Mouse (Mus musculus): ENCODE data around the gene Egfr. TPM values are rescaled to one million over a fixed set of nuclear protein-coding genes. Genes with fewer than 3 reads are reported as not detected.

Egfr gene
- total and polyA plus RNA-seq, 3 experiments: 0.26 TPM; not detected in 2

- no peaks in the 10 kb centered on the region for H3K79me2 ChIP-seq (replicated peaks; ENCODE audit: control insufficient read depth, extremely low read depth, insufficient read depth, poor library complexity, severe bottlenecking)
- no peak overlapping the region for H3K9ac ChIP-seq (ENCODE audit: insufficient read depth, low read depth)
- H3K9me3 ChIP-seq (replicated peaks; ENCODE audit: low read length): no peaks in the 10 kb centered on the region
- no peak for DNase-seq (ENCODE audit: extremely low read depth)
- no peak overlapping the region for H3K4me2 ChIP-seq (ENCODE audit: insufficient read depth, low read depth, poor library complexity, severe bottlenecking)
- H3K4me3 ChIP-seq (replicated peaks in 1 of 3; ENCODE audit: low read depth in 2 of 3, low read length in 2 of 3, poor library complexity in 1 of 3): no peak overlapping the region
- no peaks in the 10 kb centered on the region for H3K27me3 ChIP-seq (replicated peaks)
- dilution Hi-C loops (cut with MboI; ENCODE audit: extremely low pct_ligation_motif_present, extremely low pct_unique_long_range_greater_than_20kb, low sequenced_read_pairs): no loop called here
- H3K36me3 ChIP-seq (replicated peaks in 1 of 2; ENCODE audit: control insufficient read depth in 1 of 2, insufficient read depth in 1 of 2, low read length in 1 of 2): no peaks in the 10 kb centered on the region
- in situ Hi-C loops (cut with MboI; ENCODE audit: low pct_ligation_motif_present, low pct_unique_long_range_greater_than_20kb, low sequenced_read_pairs): no loop called here
- peaks cover 0 to 3% of the 10 kb centered on the region in 2 experiments; a peak in 1 of 4 replicates for H3K4me1 ChIP-seq (ENCODE audit: control insufficient read depth in 1 of 2, insufficient read depth in 2 of 2)
- H3K27ac ChIP-seq (ENCODE audit: insufficient read depth, low read depth): no peak overlapping the region
- TF ChIP-seq BHLHE40 (IDR thresholded peaks at IDR 0.05; ENCODE audit: low read depth, low read length) (no peak), MEF2A (IDR thresholded peaks at IDR 0.05; ENCODE audit: borderline replicate concordance, low read depth, low read length) (no peak), ZNF384 (IDR thresholded peaks at IDR 0.05; ENCODE audit: low read depth, low read length) (no peak), USF1 (IDR thresholded peaks at IDR 0.05; ENCODE audit: low read depth, low read length) (no peak), JUND (conservative IDR thresholded peaks at IDR 0.05; ENCODE audit: low read depth, low read length) (no peak), RAD21 (IDR thresholded peaks at IDR 0.05; ENCODE audit: low read depth, low read length) (no peak), HCFC1 (IDR thresholded peaks at IDR 0.05; ENCODE audit: low read depth, low read length) (no peak), ZC3H11A (IDR thresholded peaks at IDR 0.05; ENCODE audit: low read depth, low read length) (no peak), KAT2A (IDR thresholded peaks at IDR 0.05; ENCODE audit: insufficient replicate concordance, low read length) (no peak), TCF12 (IDR thresholded peaks at IDR 0.05; ENCODE audit: low read depth, low read length) (no peak)
Measured at GRCm38 (mm10) chr11:16831974-16832464, 80.0 kb downstream of the Egfr start.

- H3K36me3 ChIP-seq (replicated peaks in 1 of 2; ENCODE audit: control insufficient read depth in 1 of 2, insufficient read depth in 1 of 2, low read length in 1 of 2): no peaks in the 10 kb centered on the region
- no peak overlapping the region for H3K4me2 ChIP-seq (ENCODE audit: insufficient read depth, low read depth, poor library complexity, severe bottlenecking)
- no peak overlapping the region for H3K27ac ChIP-seq (ENCODE audit: insufficient read depth, low read depth)
- dilution Hi-C loops (cut with MboI; ENCODE audit: extremely low pct_ligation_motif_present, extremely low pct_unique_long_range_greater_than_20kb, low sequenced_read_pairs) (no loop called here), in situ Hi-C loops (cut with MboI; ENCODE audit: low pct_ligation_motif_present, low pct_unique_long_range_greater_than_20kb, low sequenced_read_pairs) (no loop called here)
- no peak for TF ChIP-seq POLR2A (IDR thresholded peaks at IDR 0.05; ENCODE audit: low read depth, low read length)
- TF ChIP-seq RAD21 (IDR thresholded peaks at IDR 0.05; ENCODE audit: low read depth, low read length): no peak
- 0 out of 2 replicates have a peak, but pooled peaks have one; percentile 7 for TF ChIP-seq BHLHE40 (IDR thresholded peaks at IDR 0.05; ENCODE audit: low read depth, low read length)
- TF ChIP-seq PAX5 (IDR thresholded peaks at IDR 0.05; ENCODE audit: low read length): no peak
- no peak for TF ChIP-seq NELFE (IDR thresholded peaks at IDR 0.05; ENCODE audit: low read depth, low read length)
- H3K27me3 ChIP-seq (replicated peaks): no peaks in the 10 kb centered on the region
- no peak overlapping the region for H3K9ac ChIP-seq (ENCODE audit: insufficient read depth, low read depth)
- no peak overlapping the region for H3K4me3 ChIP-seq (replicated peaks in 1 of 3; ENCODE audit: low read depth in 2 of 3, low read length in 2 of 3, poor library complexity in 1 of 3)
- H3K79me2 ChIP-seq (replicated peaks; ENCODE audit: control insufficient read depth, extremely low read depth, insufficient read depth, poor library complexity, severe bottlenecking): no peaks in the 10 kb centered on the region
- peaks cover 3 to 16% of the 10 kb centered on the region in 2 experiments; a peak in 3 of 4 replicates for H3K4me1 ChIP-seq (ENCODE audit: control insufficient read depth in 1 of 2, insufficient read depth in 2 of 2)
- DNase-seq (ENCODE audit: extremely low read depth): peak; percentile 52
- no peaks in the 10 kb centered on the region for H3K9me3 ChIP-seq (replicated peaks; ENCODE audit: low read length)
Measured at GRCm38 (mm10) chr11:16838772-16839171, 86.8 kb downstream of the Egfr start.

- peaks cover 3 to 16% of the 10 kb centered on the region in 2 experiments; a peak in 3 of 4 replicates for H3K4me1 ChIP-seq (ENCODE audit: control insufficient read depth in 1 of 2, insufficient read depth in 2 of 2)
- no peaks in the 10 kb centered on the region for H3K79me2 ChIP-seq (replicated peaks; ENCODE audit: control insufficient read depth, extremely low read depth, insufficient read depth, poor library complexity, severe bottlenecking)
- peak overlapping the region; percentile 11; the same call in 1 of the 2 replicates for H3K27ac ChIP-seq (ENCODE audit: insufficient read depth, low read depth)
- dilution Hi-C loops (cut with MboI; ENCODE audit: extremely low pct_ligation_motif_present, extremely low pct_unique_long_range_greater_than_20kb, low sequenced_read_pairs) (no loop called here), in situ Hi-C loops (cut with MboI; ENCODE audit: low pct_ligation_motif_present, low pct_unique_long_range_greater_than_20kb, low sequenced_read_pairs) (no loop called here)
- no peak overlapping the region for H3K4me2 ChIP-seq (ENCODE audit: insufficient read depth, low read depth, poor library complexity, severe bottlenecking)
- H3K9me3 ChIP-seq (replicated peaks; ENCODE audit: low read length): no peaks in the 10 kb centered on the region
- no peaks in the 10 kb centered on the region for H3K36me3 ChIP-seq (replicated peaks in 1 of 2; ENCODE audit: control insufficient read depth in 1 of 2, insufficient read depth in 1 of 2, low read length in 1 of 2)
- peak; percentile 62 for TF ChIP-seq CHD2 (IDR thresholded peaks at IDR 0.05; ENCODE audit: low read length)
- no peak for TF ChIP-seq CTCF (conservative IDR thresholded peaks at IDR 0.05 in 1 of 2, IDR thresholded peaks at IDR 0.05 in 1 of 2; ENCODE audit: low read depth in 2 of 2, low read length in 2 of 2)
- TF ChIP-seq E2F4 (IDR thresholded peaks at IDR 0.05; ENCODE audit: insufficient replicate concordance, low read depth, low read length): no peak
- TF ChIP-seq MEF2A (IDR thresholded peaks at IDR 0.05; ENCODE audit: borderline replicate concordance, low read depth, low read length): no peak
- no peaks in the 10 kb centered on the region for H3K27me3 ChIP-seq (replicated peaks)
- no peak overlapping the region for H3K9ac ChIP-seq (ENCODE audit: insufficient read depth, low read depth)
- H3K4me3 ChIP-seq (replicated peaks in 1 of 3; ENCODE audit: low read depth in 2 of 3, low read length in 2 of 3, poor library complexity in 1 of 3): no peak overlapping the region
- DNase-seq (ENCODE audit: extremely low read depth): no peak
Measured at GRCm38 (mm10) chr11:16842924-16843323, 90.9 kb downstream of the Egfr start.

All from CH12.LX (cell line).